ENCODE assay signal across 27 mouse cellular contexts in genomic region chr11:9194861-9195260, GRCm38 (mm10). TPM values are rescaled to one million over a fixed set of nuclear protein-coding genes. Genes with fewer than 3 reads are reported as not detected.
"Had no signal": no experiment of that assay in that cellular context is flagged by ENCODE, and none has a peak within 500 bp of the region (broad histone marks: within the 10 kb centered on the region; RNA-seq: fewer than 3 reads in every experiment).

No protein-coding gene starts in this region.

- H3K36me3 ChIP-seq: embryonic facial prominence, embryonic 10.5 days; embryonic facial prominence, embryonic 12.5 days; embryonic facial prominence, embryonic 13.5 days; embryonic facial prominence, embryonic 15.5 days; forebrain, embryonic 10.5 days; forebrain, embryonic 12.5 days; forebrain, embryonic 15.5 days; heart, embryonic 10.5 days had no signal

- H3K9me3 ChIP-seq: embryonic facial prominence, embryonic 10.5 days; embryonic facial prominence, embryonic 12.5 days; embryonic facial prominence, embryonic 13.5 days; embryonic facial prominence, embryonic 15.5 days; forebrain, embryonic 10.5 days; forebrain, embryonic 12.5 days; forebrain, embryonic 13.5 days; forebrain, embryonic 15.5 days; heart, embryonic 10.5 days had no signal

- DNase-seq: cerebellum, adult 9-11 months; cerebellum, postnatal 10 days; cerebellum, postnatal 14 days; cerebellum, postnatal 25 days; cerebellum, postnatal 36 days; embryo, embryonic 11 days; forebrain, postnatal 0 days; gastrocnemius, adult 2 months; gastrocnemius, postnatal 10 days; gastrocnemius, postnatal 14 days; gastrocnemius, postnatal 25 days; gastrocnemius, postnatal 36 days; heart, adult 18-20 months; heart, adult 2 months had no signal

- H3K27me3 ChIP-seq: embryonic facial prominence, embryonic 12.5 days; embryonic facial prominence, embryonic 13.5 days; embryonic facial prominence, embryonic 15.5 days; forebrain, embryonic 12.5 days; forebrain, embryonic 13.5 days; forebrain, embryonic 15.5 days had no signal

- H3K4me3 ChIP-seq: embryonic facial prominence, embryonic 10.5 days; embryonic facial prominence, embryonic 12.5 days; embryonic facial prominence, embryonic 13.5 days; embryonic facial prominence, embryonic 15.5 days; erythroblast, embryonic 14.5 days; forebrain, embryonic 10.5 days; forebrain, embryonic 12.5 days; forebrain, embryonic 13.5 days; forebrain, embryonic 15.5 days; gastrocnemius, adult 2 months; heart, adult 2 months; heart, embryonic 10.5 days had no signal

- H3K27ac ChIP-seq: embryonic facial prominence, embryonic 10.5 days; embryonic facial prominence, embryonic 12.5 days; embryonic facial prominence, embryonic 13.5 days; embryonic facial prominence, embryonic 15.5 days; forebrain, embryonic 10.5 days; forebrain, embryonic 12.5 days; forebrain, embryonic 13.5 days; forebrain, embryonic 15.5 days; gastrocnemius, adult 2 months; heart, adult 2 months; heart, embryonic 10.5 days had no signal

- H3K9ac ChIP-seq: embryonic facial prominence, embryonic 12.5 days; embryonic facial prominence, embryonic 13.5 days; embryonic facial prominence, embryonic 15.5 days; forebrain, embryonic 12.5 days; forebrain, embryonic 13.5 days; forebrain, embryonic 15.5 days; forebrain, postnatal 0 days had no signal

- ATAC-seq: forebrain, embryonic 13.5 days; forebrain, embryonic 14.5 days; forebrain, embryonic 15.5 days; forebrain, embryonic 16.5 days; forebrain, postnatal 0 days had no signal

- H3K4me1 ChIP-seq: embryonic facial prominence, embryonic 15.5 days; forebrain, embryonic 15.5 days; heart, embryonic 10.5 days had no signal

- H3K4me2 ChIP-seq: embryonic facial prominence, embryonic 12.5 days; embryonic facial prominence, embryonic 13.5 days; embryonic facial prominence, embryonic 15.5 days; forebrain, embryonic 12.5 days; forebrain, embryonic 13.5 days; forebrain, embryonic 15.5 days had no signal

RNA-seq across cellular contexts. Expression of gene Abca13, which starts 3.1 kb away (rescaled TPM):
- total RNA-seq: gastrocnemius, adult 2 months; gastrocnemius, adult 8-10 months; gastrocnemius, postnatal 14 days; gastrocnemius, postnatal 25 days; gastrocnemius, postnatal 36 days; heart, adult 2 months had no signal
- polyA plus RNA-seq: erythroblast, embryonic 14.5 days; forebrain, embryonic 16.5 days; heart, embryonic 10.5 days had no signal
